Mouse (Mus musculus) neural tube, embryonic 12.5 days (tissue): Measurements from ENCODE around the gene Sirt5. TPM values are rescaled to one million over a fixed set of nuclear protein-coding genes. Genes with fewer than 3 reads are reported as not detected.

Source experiments
- ATAC-seq: fragments of 200-750 bp; cut with Nextera tagmentation; 2 replicates; pipeline ENCODE4 v1.8.0; 2017; ENCODE audit warnings: low read depth, mild to moderate bottlenecking, moderate TSS enrichment, moderate library complexity; ENCODE audit not compliant: low FRiP score
- H3K27ac ChIP-seq: fragments of 300-500 bp; sonication (generic); 2 replicates; pipeline ENCODE4 v1.5.1; 2016
- H3K27me3 ChIP-seq: fragments of 300-500 bp; sonication (generic); replicated peaks from 2 replicates; pipeline ENCODE4 v1.6.1; 2016; ENCODE audit warnings: mild to moderate bottlenecking
- H3K36me3 ChIP-seq: fragments of 300-500 bp; sonication (generic); 2 replicates; pipeline ENCODE4 v1.6.1; 2016; ENCODE audit warnings: mild to moderate bottlenecking
- H3K4me1 ChIP-seq: fragments of 300-500 bp; sonication (generic); 2 replicates; pipeline ENCODE4 v1.6.1; 2016
- H3K4me2 ChIP-seq: fragments of 300-500 bp; sonication (generic); replicated peaks from 2 replicates; pipeline ENCODE4 v1.6.1; 2016; ENCODE audit warnings: mild to moderate bottlenecking
- H3K4me3 ChIP-seq: fragments of 300-500 bp; sonication (generic); 2 replicates; pipeline ENCODE4 v1.5.1; 2016
- H3K9ac ChIP-seq: fragments of 300-500 bp; sonication (generic); 2 replicates; pipeline ENCODE4 v1.6.1; 2016; ENCODE audit warnings: mild to moderate bottlenecking
- H3K9me3 ChIP-seq: fragments of 300-500 bp; sonication (generic); 2 replicates; pipeline ENCODE4 v1.6.1; 2016; ENCODE audit warnings: mild to moderate bottlenecking
- WGBS: fragments of 180-500 bp; shearing (Covaris S2); methylation state at CpG from one replicate; pipeline ENCODE4 v1.1.7; 2016; 5-methylcytosine and 5-hydroxymethylcytosine counted together
- polyA plus RNA-seq: library from polyadenylated mRNA; unstranded; fragments of >200 nt; fragmentation: Nextera tagmentation; extraction: Ambion mirVana; gene quantifications from 2 replicates; pipeline ENCODE4 v1.2.1, GENCODE M21; 2016

The Sirt5 gene
- polyA plus RNA-seq, 1 experiment from 2014 or later: 31.4 TPM

GRCm38 (mm10) chr13:43444717-43445116 is 79.4 kb downstream of the Sirt5 start:
- WGBS: 92% methylated on average over 3 of the region's 3 CpGs
- no peak for ATAC-seq
- no peak overlapping the region for H3K4me3 ChIP-seq
- no peak overlapping the region for H3K27ac ChIP-seq
- 0 out of 2 replicates have a peak, but pooled peaks cover 6% of the 10 kb centered on the region for H3K4me1 ChIP-seq
- no peak overlapping the region for H3K9ac ChIP-seq
- no peaks in the 10 kb centered on the region for H3K27me3 ChIP-seq
- H3K36me3 ChIP-seq: no peaks in the 10 kb centered on the region
- no peaks in the 10 kb centered on the region for H3K9me3 ChIP-seq
- no peak overlapping the region for H3K4me2 ChIP-seq

Other genes with a start within 250 kb of the Sirt5 start
- gene Tbc1d7, start 194.0 kb upstream of the Sirt5 start, polyA plus RNA-seq: 73.0 and 73.7 TPM in 2 replicates
- 1.5 TPM in 2 replicates for gene Gfod1, start 61.3 kb upstream of the Sirt5 start, polyA plus RNA-seq
- gene Nol7, start 32.9 kb downstream of the Sirt5 start, polyA plus RNA-seq: 183 and 188 TPM in 2 replicates
- gene Ranbp9, start 115.8 kb downstream of the Sirt5 start, polyA plus RNA-seq: 13.4 and 14.2 TPM in 2 replicates
- gene Mcur1, start 194.7 kb downstream of the Sirt5 start, polyA plus RNA-seq: 9.8 and 12.5 TPM in 2 replicates